Mouse (Mus musculus) megakaryocyte progenitor cell, adult 5-6 weeks (primary cell): Measurements from ENCODE around the gene Olfr658. TPM values are rescaled to one million over a fixed set of nuclear protein-coding genes. Genes with fewer than 3 reads are reported as not detected.

Source experiments
- ATAC-seq: replicated peaks from 2 replicates; pipeline ENCODE4 v1.8.0; 2016; ENCODE audit warnings: mild to moderate bottlenecking, moderate TSS enrichment, inconsistent platforms; ENCODE audit not compliant: poor library complexity
- total RNA-seq, 2 experiments: library from RNA; stranded (forward) in 1 of 2; stranded (reverse) in 1 of 2; fragments of 157-497, 149-512 nt in 1 of 2; fragments of 200-1000 nt in 1 of 2; gene quantifications; 2 replicates each; pipeline versions ENCODE4 v1.2.3 to v1.2.4; 2015 to 2017

Olfr658 gene
- 0.77 and 0.85 TPM in 2 replicates for total RNA-seq (2015)
- 0.14 and 0.25 TPM in 2 replicates for total RNA-seq (2017)

- ATAC-seq, result peak; percentile 100
Measured at GRCm38 (mm10) chr7:104646841-104647482, at the start of gene Olfr658. TSS of gene Olfr658 (minus strand) at chr7:104647305.

- ATAC-seq, result no peak
Measured at GRCm38 (mm10) chr7:104686201-104686600, 39.1 kb upstream of the Olfr658 start, which contains the start of gene Olfr661. TSS of gene Olfr661 (plus strand) at chr7:104686501.

GRCm38 (mm10) chr7:104666453-104666852, 19.3 kb upstream of the Olfr658 start, which contains the start of gene Olfr659:
TSS of gene Olfr659 (plus strand) at chr7:104666753.
- no peak for ATAC-seq

GRCm38 (mm10) chr7:104624494-104624893, 22.6 kb downstream of the Olfr658 start, which contains the start of gene Olfr657:
TSS of gene Olfr657 (plus strand) at chr7:104624794.
- no peak for ATAC-seq

- ATAC-seq, result no peak
Measured at GRCm38 (mm10) chr7:104613655-104614054, 33.5 kb downstream of the Olfr658 start, which contains the start of gene Olfr656. TSS of gene Olfr656 (plus strand) at chr7:104613955.

GRCm38 (mm10) chr7:104604727-104605126, 42.4 kb downstream of the Olfr658 start:
- peak; percentile 83 for ATAC-seq

- ATAC-seq, result peak; percentile 98
Measured at GRCm38 (mm10) chr7:104603173-104603572, 43.9 kb downstream of the Olfr658 start.

- ATAC-seq, result no peak
Measured at GRCm38 (mm10) chr7:104601679-104602078, 45.4 kb downstream of the Olfr658 start, which contains the start of gene Olfr655. TSS of gene Olfr655 (minus strand) at chr7:104601779.

Other genes starting within 250 kb of the Olfr658 start
- 0.12 and 0.52 TPM in 2 replicates for gene Trim30c, start 246.5 kb downstream of the Olfr658 start, total RNA-seq (2015)
- 0.29 and 1.0 TPM in 2 replicates for gene Trim30c, start 246.5 kb downstream of the Olfr658 start, total RNA-seq (2017)
- 38.5 and 40.9 TPM in 2 replicates for gene Trim30a, start 182.1 kb downstream of the Olfr658 start, total RNA-seq (2015)
- gene Trim30a, start 182.1 kb downstream of the Olfr658 start, total RNA-seq (2017), result 29.1 and 29.4 TPM in 2 replicates
- 11.5 and 13.9 TPM in 2 replicates for gene Trim30d, start 139.5 kb downstream of the Olfr658 start, total RNA-seq (2015)
- 8.7 and 10.7 TPM in 2 replicates for gene Trim30d, start 139.5 kb downstream of the Olfr658 start, total RNA-seq (2017)
- not detected in 2 replicates for gene Olfr651, start 97.2 kb downstream of the Olfr658 start, total RNA-seq (2015)
- not detected in 2 replicates for gene Olfr651, start 97.2 kb downstream of the Olfr658 start, total RNA-seq (2017)
- not detected in 2 replicates for gene Olfr652, start 86.4 kb downstream of the Olfr658 start, total RNA-seq (2015)
- gene Olfr652, start 86.4 kb downstream of the Olfr658 start, total RNA-seq (2017), result not detected in 2 replicates
- gene Olfr653, start 70.0 kb downstream of the Olfr658 start, total RNA-seq (2015), result not detected in 2 replicates
- gene Olfr653, start 70.0 kb downstream of the Olfr658 start, total RNA-seq (2017), result not detected in 2 replicates
- gene Olfr654, start 60.3 kb downstream of the Olfr658 start, total RNA-seq (2015), result not detected in 2 replicates
- not detected in 2 replicates for gene Olfr654, start 60.3 kb downstream of the Olfr658 start, total RNA-seq (2017)
- not detected in 2 replicates for gene Olfr655, start 45.5 kb downstream of the Olfr658 start, total RNA-seq (2015)
- gene Olfr655, start 45.5 kb downstream of the Olfr658 start, total RNA-seq (2017), result 0.62 TPM in 1 of 2 replicates, not detected in the other
- gene Olfr656, start 33.4 kb downstream of the Olfr658 start, total RNA-seq (2015), result not detected in 2 replicates
- not detected in 2 replicates for gene Olfr656, start 33.4 kb downstream of the Olfr658 start, total RNA-seq (2017)
- gene Olfr657, start 22.5 kb downstream of the Olfr658 start, total RNA-seq (2015), result not detected in 2 replicates
- not detected in 2 replicates for gene Olfr657, start 22.5 kb downstream of the Olfr658 start, total RNA-seq (2017)
- not detected in 2 replicates for gene Olfr659, start 19.4 kb upstream of the Olfr658 start, total RNA-seq (2015)
- gene Olfr659, start 19.4 kb upstream of the Olfr658 start, total RNA-seq (2017), result not detected in 2 replicates
- not detected in 2 replicates for gene Olfr661, start 39.2 kb upstream of the Olfr658 start, total RNA-seq (2015)
- gene Olfr661, start 39.2 kb upstream of the Olfr658 start, total RNA-seq (2017), result not detected in 2 replicates
- gene Usp17le, start 130.2 kb upstream of the Olfr658 start, total RNA-seq (2015), result not detected in 2 replicates
- not detected in 2 replicates for gene Usp17le, start 130.2 kb upstream of the Olfr658 start, total RNA-seq (2017)
- not detected in 2 replicates for gene Usp17lb, start 195.3 kb upstream of the Olfr658 start, total RNA-seq (2015)
- not detected in 2 replicates for gene Usp17lb, start 195.3 kb upstream of the Olfr658 start, total RNA-seq (2017)
- not detected in 2 replicates for gene Usp17la, start 209.7 kb upstream of the Olfr658 start, total RNA-seq (2015)
- not detected in 2 replicates for gene Usp17la, start 209.7 kb upstream of the Olfr658 start, total RNA-seq (2017)
- gene Olfr665, start 230.7 kb upstream of the Olfr658 start, total RNA-seq (2015), result not detected in 2 replicates
- not detected in 2 replicates for gene Olfr665, start 230.7 kb upstream of the Olfr658 start, total RNA-seq (2017)
- not detected in 2 replicates for gene Olfr666, start 248.6 kb upstream of the Olfr658 start, total RNA-seq (2015)
- gene Olfr666, start 248.6 kb upstream of the Olfr658 start, total RNA-seq (2017), result not detected in 2 replicates